Mouse (Mus musculus): ENCODE measurements around the gene Pde4b. TPM values are rescaled to one million over a fixed set of nuclear protein-coding genes. Genes with fewer than 3 reads are reported as not detected.
A peak's percentile ranks its signal among the peaks of the same experiment; 100 is the strongest.

Gene Pde4b
- polyA plus RNA-seq, 1 experiment from 2014 or later: 14.5 TPM

GRCm38 (mm10) chr4:102569950-102570765 lies 482.8 kb downstream of the Pde4b start:
- H3K9ac ChIP-seq: peak overlapping the region; percentile 63
- H3K4me2 ChIP-seq: peak overlapping the region; percentile 74
- H3K36me3 ChIP-seq (ENCODE audit: poor library complexity, severe bottlenecking): no peaks in the 10 kb centered on the region
- peaks cover 57% of the 10 kb centered on the region for H3K4me1 ChIP-seq
- peak overlapping the region; percentile 45 for H3K4me3 ChIP-seq
- under 1% methylated on average over 20 of the region's 20 CpGs for WGBS
- peak overlapping the region; percentile 20; the same call in 1 of the 2 replicates for H3K27ac ChIP-seq
- peaks cover 16% of the 10 kb centered on the region for H3K27me3 ChIP-seq
- peak; percentile 82 for ATAC-seq
- no peaks in the 10 kb centered on the region for H3K9me3 ChIP-seq (replicated peaks)

DNA sequence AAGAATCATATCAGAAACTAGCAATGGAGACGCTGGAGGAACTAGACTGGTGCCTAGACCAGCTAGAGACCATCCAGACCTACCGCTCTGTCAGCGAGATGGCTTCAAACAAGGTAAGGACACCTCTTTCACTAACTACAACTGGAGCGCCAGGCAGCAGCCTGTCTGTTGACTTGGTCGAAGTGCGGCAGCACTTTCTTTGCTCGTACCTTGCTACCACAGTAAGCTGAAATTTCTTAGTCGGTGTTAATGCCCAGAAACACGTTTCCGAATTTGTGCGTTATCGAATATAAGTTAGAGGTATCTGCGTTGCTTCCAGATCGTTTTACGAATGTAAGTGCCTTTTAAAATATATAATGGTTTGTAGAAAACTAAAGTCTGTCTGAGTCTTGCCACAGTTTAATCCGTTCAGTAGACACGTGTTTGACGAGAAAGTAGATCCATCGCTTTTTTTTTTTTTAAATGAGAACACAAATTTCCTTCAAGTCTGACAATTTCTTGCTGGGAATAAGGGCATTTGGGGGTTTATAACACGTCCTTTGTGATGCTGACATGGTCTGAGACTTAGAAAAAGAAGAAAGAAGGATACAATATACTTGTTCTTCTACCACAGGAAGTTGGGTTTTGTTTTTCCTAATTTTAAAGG lies 483.5 kb downstream of the Pde4b start:
- WGBS: 4% methylated on average over 20 of the region's 20 CpGs
- Histone ChIP-seq H3K4me2 (peak overlapping the region; percentile 74), H3K27ac (peak overlapping the region; percentile 20; the same call in 1 of the 2 replicates), H3K36me3 (ENCODE audit: poor library complexity, severe bottlenecking) (no peaks in the 10 kb centered on the region), H3K9ac (peak overlapping the region; percentile 63), H3K4me1 (peaks cover 53% of the 10 kb centered on the region), H3K4me3 (peak overlapping the region; percentile 45), H3K9me3 (replicated peaks) (no peaks in the 10 kb centered on the region), H3K27me3 (peaks cover 16% of the 10 kb centered on the region)
- 0 out of 2 replicates have a peak, but pooled peaks have one; percentile 14 for ATAC-seq

- peaks cover 47% of the 10 kb centered on the region for H3K4me1 ChIP-seq
- H3K4me2 ChIP-seq: peak overlapping the region; percentile 40
- 74% methylated on average over 6 of the region's 6 CpGs for WGBS
- H3K27ac ChIP-seq: no peak overlapping the region
- H3K27me3 ChIP-seq: peaks cover 16% of the 10 kb centered on the region
- no peaks in the 10 kb centered on the region for H3K36me3 ChIP-seq (ENCODE audit: poor library complexity, severe bottlenecking)
- no peak for ATAC-seq
- H3K9me3 ChIP-seq (replicated peaks): no peaks in the 10 kb centered on the region
- peak overlapping the region; percentile 15; the same call in 1 of the 2 replicates for H3K4me3 ChIP-seq
- no peak overlapping the region for H3K9ac ChIP-seq
Measured at GRCm38 (mm10) chr4:102572031-102572430, 484.7 kb downstream of the Pde4b start.

DNA sequence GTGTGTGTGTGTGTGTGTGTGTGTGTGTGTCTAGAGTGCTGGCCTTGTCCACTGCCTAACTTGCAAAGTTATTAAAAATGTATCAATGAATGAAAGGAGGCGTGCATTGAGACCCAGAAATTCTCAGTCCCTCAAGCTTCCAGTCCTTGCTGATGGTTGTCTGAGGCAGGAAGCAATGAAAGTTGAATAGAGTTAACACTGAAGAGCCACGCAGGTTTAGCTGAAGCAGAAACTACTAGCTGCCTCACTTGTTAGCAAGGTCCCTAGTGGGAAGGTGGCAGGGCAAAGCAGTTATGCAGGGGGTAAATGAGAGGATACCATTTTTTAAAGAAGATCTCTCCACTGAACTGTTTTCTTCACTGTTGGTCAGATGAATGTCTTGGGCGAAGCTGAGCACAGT lies 485.2 kb downstream of the Pde4b start:
- Histone ChIP-seq H3K4me1 (peaks cover 44% of the 10 kb centered on the region), H3K36me3 (ENCODE audit: poor library complexity, severe bottlenecking) (no peaks in the 10 kb centered on the region), H3K9ac (no peak overlapping the region), H3K27ac (no peak overlapping the region), H3K27me3 (peaks cover 13% of the 10 kb centered on the region), H3K4me2 (peak overlapping the region; percentile 40; the same call in 1 of the 2 replicates), H3K4me3 (no peak overlapping the region), H3K9me3 (replicated peaks) (no peaks in the 10 kb centered on the region)
- 82% methylated on average over 3 of the region's 3 CpGs for WGBS
- no peak for ATAC-seq

DNA sequence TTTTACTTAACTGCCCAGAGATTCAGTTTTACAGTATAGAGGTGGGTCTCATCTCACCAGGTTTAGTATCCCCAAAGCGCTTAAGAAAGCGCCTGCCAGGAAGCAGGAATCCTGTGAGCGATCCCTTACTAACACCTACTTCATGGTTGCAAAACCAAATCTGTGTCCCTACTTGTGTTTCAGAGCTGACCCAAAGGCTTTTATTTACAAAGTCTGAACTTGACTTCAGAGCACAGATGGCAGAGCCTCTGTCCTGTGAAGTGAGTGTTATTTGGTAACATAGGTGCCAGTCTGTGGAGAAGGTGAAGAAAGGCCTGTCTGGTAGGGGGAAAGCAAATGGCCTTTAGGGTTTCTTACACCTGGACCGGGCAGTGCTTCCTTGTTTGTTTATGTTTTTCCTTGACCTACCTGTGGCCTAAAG lies 486.0 kb downstream of the Pde4b start:
- 94% methylated on average over 4 of the region's 4 CpGs for WGBS
- no peaks in the 10 kb centered on the region for H3K9me3 ChIP-seq (replicated peaks)
- no peak overlapping the region for H3K9ac ChIP-seq
- H3K4me1 ChIP-seq: peaks cover 36% of the 10 kb centered on the region
- no peak overlapping the region for H3K4me2 ChIP-seq
- no peak overlapping the region for H3K4me3 ChIP-seq
- H3K36me3 ChIP-seq (ENCODE audit: poor library complexity, severe bottlenecking): no peaks in the 10 kb centered on the region
- ATAC-seq: no peak
- H3K27me3 ChIP-seq: peaks cover 10% of the 10 kb centered on the region
- H3K27ac ChIP-seq: no peak overlapping the region

GRCm38 (mm10) chr4:102574226-102574625 lies 486.9 kb downstream of the Pde4b start:
- Histone ChIP-seq H3K4me3 (no peak overlapping the region), H3K27ac (no peak overlapping the region), H3K9me3 (replicated peaks) (no peaks in the 10 kb centered on the region), H3K4me2 (no peak overlapping the region), H3K36me3 (ENCODE audit: poor library complexity, severe bottlenecking) (no peaks in the 10 kb centered on the region), H3K9ac (no peak overlapping the region), H3K27me3 (peaks cover 10% of the 10 kb centered on the region), H3K4me1 (peaks cover 27% of the 10 kb centered on the region)
- 60% methylated on average over 9 of the region's 9 CpGs for WGBS
- ATAC-seq: no peak

- Histone ChIP-seq H3K4me3 (no peak overlapping the region), H3K27me3 (peaks cover 10% of the 10 kb centered on the region), H3K9me3 (replicated peaks) (no peaks in the 10 kb centered on the region), H3K9ac (no peak overlapping the region), H3K27ac (no peak overlapping the region), H3K36me3 (ENCODE audit: poor library complexity, severe bottlenecking) (no peaks in the 10 kb centered on the region), H3K4me1 (peaks cover 22% of the 10 kb centered on the region), H3K4me2 (no peak overlapping the region)
- no peak for ATAC-seq
- 89% methylated on average over 10 of the region's 10 CpGs for WGBS
Measured at GRCm38 (mm10) chr4:102574666-102575254, 487.4 kb downstream of the Pde4b start.

DNA sequence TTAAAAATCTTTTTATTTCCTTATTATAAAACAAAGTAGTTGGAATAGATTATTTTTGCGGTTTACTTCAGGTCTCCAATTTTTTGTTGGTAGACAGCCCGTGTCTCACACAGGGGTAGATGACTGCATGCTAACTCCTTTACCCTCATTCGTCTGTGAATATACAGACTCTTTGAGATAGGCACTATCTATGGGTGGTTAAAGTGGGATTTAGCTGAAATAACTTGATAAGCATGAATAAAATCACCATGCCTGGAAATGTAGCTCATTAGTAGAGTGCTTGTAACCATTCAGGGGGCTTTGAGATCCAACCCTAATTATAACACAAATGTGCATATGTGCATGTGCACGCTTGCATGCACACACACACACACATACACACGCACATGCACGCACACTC lies 488.8 kb downstream of the Pde4b start:
- Histone ChIP-seq H3K36me3 (ENCODE audit: poor library complexity, severe bottlenecking) (no peaks in the 10 kb centered on the region), H3K4me2 (no peak overlapping the region), H3K4me1 (peaks cover 9% of the 10 kb centered on the region; the same call in 1 of the 2 replicates), H3K27ac (no peak overlapping the region), H3K9me3 (replicated peaks) (no peaks in the 10 kb centered on the region), H3K4me3 (no peak overlapping the region), H3K9ac (no peak overlapping the region), H3K27me3 (peaks cover 10% of the 10 kb centered on the region)
- 77% methylated on average over 6 of the region's 6 CpGs for WGBS
- no peak for ATAC-seq

DNA sequence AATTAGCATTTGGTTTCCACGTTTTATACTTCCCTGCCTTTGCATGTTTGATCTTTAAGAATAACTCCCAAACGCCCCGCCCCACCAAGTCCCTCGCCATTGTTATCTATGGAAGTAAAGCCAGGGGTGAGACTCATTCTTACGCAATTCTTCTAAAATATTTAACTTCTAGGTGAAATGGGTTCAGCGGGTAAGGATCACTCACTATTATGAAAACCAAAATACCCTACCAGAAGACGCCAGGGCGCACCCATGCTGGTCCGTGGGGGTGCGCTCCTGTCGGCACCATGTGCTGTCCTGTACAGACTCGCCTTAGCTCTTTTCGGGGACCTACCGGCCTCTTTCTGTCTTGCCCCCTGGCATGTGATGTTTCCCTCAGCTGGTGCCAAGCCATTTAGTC lies 490.3 kb downstream of the Pde4b start:
- WGBS: 81% methylated on average over 14 of the region's 14 CpGs
- Histone ChIP-seq H3K4me1 (peaks cover 3% of the 10 kb centered on the region; the same call in 1 of the 2 replicates), H3K27me3 (0 out of 2 replicates have a peak, but pooled peaks cover under 1% of the 10 kb centered on the region), H3K9me3 (replicated peaks) (no peaks in the 10 kb centered on the region), H3K36me3 (ENCODE audit: poor library complexity, severe bottlenecking) (no peaks in the 10 kb centered on the region), H3K4me3 (no peak overlapping the region), H3K27ac (no peak overlapping the region), H3K9ac (no peak overlapping the region), H3K4me2 (no peak overlapping the region)
- ATAC-seq: no peak

GRCm38 (mm10) chr4:102579051-102579450 lies 491.7 kb downstream of the Pde4b start:
- peaks cover 3% of the 10 kb centered on the region; the same call in 1 of the 2 replicates for H3K4me1 ChIP-seq
- H3K36me3 ChIP-seq (ENCODE audit: poor library complexity, severe bottlenecking): no peaks in the 10 kb centered on the region
- ATAC-seq: no peak
- no peak overlapping the region for H3K4me2 ChIP-seq
- no peak overlapping the region for H3K4me3 ChIP-seq
- no peak overlapping the region for H3K27ac ChIP-seq
- H3K27me3 ChIP-seq: no peaks in the 10 kb centered on the region
- no peak overlapping the region for H3K9ac ChIP-seq
- no peaks in the 10 kb centered on the region for H3K9me3 ChIP-seq (replicated peaks)
- WGBS: 88% methylated on average over 4 of the region's 4 CpGs

DNA sequence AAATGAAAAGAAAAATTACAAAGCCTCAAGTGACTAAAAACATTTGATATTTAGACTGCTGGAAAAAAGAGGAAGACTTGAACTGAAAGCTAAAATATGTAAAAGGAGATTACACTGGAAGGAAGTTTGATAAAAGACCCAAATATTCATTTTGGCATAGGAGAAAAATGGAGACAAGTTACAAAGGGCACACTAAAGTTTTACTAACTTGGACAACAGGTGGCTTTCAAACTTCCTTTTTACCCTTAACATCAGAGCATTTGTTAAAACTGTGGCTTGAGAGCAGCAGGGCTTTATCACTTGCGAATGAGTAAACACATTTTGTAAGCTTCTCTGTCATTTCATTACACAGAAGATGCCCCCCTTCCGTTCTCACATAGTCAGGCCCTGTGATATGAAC lies 492.4 kb downstream of the Pde4b start:
- H3K4me3 ChIP-seq: no peak overlapping the region
- ATAC-seq: no peak
- 86% methylated on average over 2 of the region's 2 CpGs for WGBS

More for the DNA sequence above, 492.4 kb downstream of the Pde4b start:
- peaks cover 7% of the 10 kb centered on the region for H3K4me1 ChIP-seq
- no peak overlapping the region for H3K9ac ChIP-seq
- no peaks in the 10 kb centered on the region for H3K36me3 ChIP-seq (ENCODE audit: poor library complexity, severe bottlenecking)
- H3K27ac ChIP-seq: no peak overlapping the region
- H3K9me3 ChIP-seq (replicated peaks): no peaks in the 10 kb centered on the region
- H3K4me2 ChIP-seq: no peak overlapping the region
- H3K27me3 ChIP-seq: no peaks in the 10 kb centered on the region

Measured in forebrain, embryonic 13.5 days (tissue).